Mouse (Mus musculus) stomach, postnatal 0 days (tissue): ENCODE results near the gene Iqcd. TPM values are rescaled to one million over a fixed set of nuclear protein-coding genes. Genes with fewer than 3 reads are reported as not detected.

Source experiments
- ATAC-seq: fragments of 200-750 bp; cut with Nextera tagmentation; 2 replicates; pipeline ENCODE4 v1.8.0; 2017; ENCODE audit not compliant: low FRiP score, low TSS enrichment
- DNase-seq: peaks from one replicate; pipeline ENCODE4 v3.0.0-alpha.2; 2016; ENCODE audit warnings: low spot score
- H3K27ac ChIP-seq: fragments of 300-500 bp; sonication (generic); replicated peaks from 2 replicates; pipeline ENCODE4 v1.5.1; 2014; ENCODE audit warnings: mild to moderate bottlenecking, control low read depth
- H3K27me3 ChIP-seq: fragments of 300-500 bp; sonication (generic); 2 replicates; pipeline ENCODE4 v1.6.1; 2014; ENCODE audit warnings: low read length; ENCODE audit not compliant: control insufficient read depth, insufficient read depth
- H3K36me3 ChIP-seq: fragments of 300-500 bp; sonication (generic); 2 replicates; pipeline ENCODE4 v1.6.1; 2014; ENCODE audit warnings: low read length, mixed read lengths; ENCODE audit not compliant: control insufficient read depth, insufficient read depth
- H3K4me1 ChIP-seq: fragments of 300-500 bp; sonication (generic); replicated peaks from 2 replicates; pipeline ENCODE4 v1.6.1; 2014; ENCODE audit warnings: antibody characterized with exemption; ENCODE audit not compliant: control insufficient read depth, insufficient read depth
- H3K4me2 ChIP-seq: fragments of 300-500 bp; sonication (generic); replicated peaks from 2 replicates; pipeline ENCODE4 v1.6.1; 2014; ENCODE audit warnings: low read depth, mild to moderate bottlenecking, control low read depth, moderate library complexity
- H3K4me3 ChIP-seq: fragments of 300-500 bp; sonication (generic); 2 replicates; pipeline ENCODE4 v1.5.1; 2014; ENCODE audit warnings: low read depth, low read length, control low read depth
- H3K9ac ChIP-seq: fragments of 300-500 bp; sonication (generic); 2 replicates; pipeline ENCODE4 v1.6.1; 2014; ENCODE audit warnings: mild to moderate bottlenecking, low read length, control low read depth, mixed read lengths
- H3K9me3 ChIP-seq: fragments of 300-500 bp; sonication (generic); 2 replicates; pipeline ENCODE4 v1.6.1; 2016; ENCODE audit warnings: low read length; ENCODE audit not compliant: control insufficient read depth
- CTCF ChIP-seq: IDR thresholded peaks from 2 replicates; pipeline ENCODE4 v1.5.1; 2016; ENCODE audit warnings: antibody characterized with exemption, low read depth, mild to moderate bottlenecking, moderate library complexity
- EP300 ChIP-seq: optimal IDR thresholded peaks from 2 replicates; pipeline ENCODE3; 2016; ENCODE audit warnings: antibody characterized with exemption
- WGBS: fragments of 180-500 bp; shearing (Covaris S2); extraction: QIAGEN DNeasy Blood & Tissue Kit; methylation state at CpG from one replicate; pipeline ENCODE4 v1.1.7; 2014; 5-methylcytosine and 5-hydroxymethylcytosine counted together
- polyA plus RNA-seq: library from polyadenylated mRNA; unstranded; fragments of >200 nt; fragmentation: Nextera tagmentation; extraction: Ambion mirVana; gene quantifications from 2 replicates; pipeline ENCODE4 v1.2.1, GENCODE M21; 2015

Gene Iqcd
- polyA plus RNA-seq, 1 experiment from 2014 or later, result 0.36 TPM

- Histone ChIP-seq H3K27me3 (no peaks in the 10 kb centered on the region), H3K9me3 (no peaks in the 10 kb centered on the region), H3K27ac (no peak overlapping the region), H3K4me3 (no peak overlapping the region), H3K9ac (0 out of 2 replicates have a peak overlapping the region, but pooled peaks have one; percentile 2), H3K4me1 (peaks cover 21% of the 10 kb centered on the region), H3K36me3 (no peaks in the 10 kb centered on the region), H3K4me2 (no peak overlapping the region)
- no peak for TF ChIP-seq EP300
- WGBS, result 42% methylated on average over 15 of the region's 15 CpGs
- ATAC-seq, result no peak
- no peak for DNase-seq
Observed at GRCm38 (mm10) chr5:120565171-120565905, 23.5 kb upstream of the Iqcd start.

- Histone ChIP-seq H3K27me3 (no peaks in the 10 kb centered on the region), H3K36me3 (no peaks in the 10 kb centered on the region), H3K9me3 (no peaks in the 10 kb centered on the region), H3K27ac (no peak overlapping the region), H3K4me2 (no peak overlapping the region), H3K9ac (0 out of 2 replicates have a peak overlapping the region, but pooled peaks have one; percentile 2), H3K4me1 (peaks cover 22% of the 10 kb centered on the region), H3K4me3 (no peak overlapping the region)
- DNase-seq (no peak), ATAC-seq (no peak)
- TF ChIP-seq CTCF (no peak), EP300 (no peak)
- WGBS, result 57% methylated on average over 5 of the region's 5 CpGs
Observed at GRCm38 (mm10) chr5:120566101-120566500, 22.7 kb upstream of the Iqcd start.

DNA sequence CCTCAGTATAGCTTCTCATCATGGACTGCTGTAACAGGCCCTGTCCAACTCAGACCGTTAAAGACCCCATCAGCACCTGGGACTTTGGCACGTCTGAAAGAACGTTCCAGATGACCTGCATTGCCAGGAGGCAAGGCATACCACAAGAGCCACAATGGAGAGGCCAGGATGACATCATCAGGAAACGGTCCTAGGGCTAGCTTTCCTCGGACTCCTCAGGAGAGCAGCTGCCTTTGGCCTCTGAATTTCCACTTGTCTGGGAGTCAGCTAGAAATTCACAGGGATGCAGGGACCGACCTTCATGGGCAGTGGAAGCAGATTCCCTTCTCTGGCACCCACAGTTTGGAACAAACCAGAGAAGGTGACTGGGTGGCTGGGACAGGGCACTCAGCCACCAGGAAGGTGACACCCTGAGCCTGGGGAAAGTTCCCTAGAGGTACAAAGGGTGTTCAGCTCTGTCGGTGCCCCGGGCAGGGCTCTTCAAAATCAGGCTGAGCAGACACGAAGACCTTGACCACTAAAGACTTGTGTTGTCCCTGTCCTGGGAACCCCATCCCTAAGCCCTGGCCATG lies 22.0 kb upstream of the Iqcd start:
- no peak for TF ChIP-seq EP300
- TF ChIP-seq CTCF, result no peak
- Histone ChIP-seq H3K27me3 (no peaks in the 10 kb centered on the region), H3K27ac (peak overlapping the region; percentile 61), H3K9me3 (no peaks in the 10 kb centered on the region), H3K36me3 (no peaks in the 10 kb centered on the region), H3K9ac (0 out of 2 replicates have a peak overlapping the region, but pooled peaks have one; percentile 8), H3K4me2 (no peak overlapping the region), H3K4me1 (peaks cover 24% of the 10 kb centered on the region), H3K4me3 (no peak overlapping the region)
- no peak for DNase-seq
- 52% methylated on average over 9 of the region's 9 CpGs for WGBS
- ATAC-seq, result no peak

GRCm38 (mm10) chr5:120567253-120567701 lies 21.5 kb upstream of the Iqcd start:
- Histone ChIP-seq H3K4me3 (no peak overlapping the region), H3K27me3 (no peaks in the 10 kb centered on the region), H3K9me3 (no peaks in the 10 kb centered on the region), H3K9ac (no peak overlapping the region), H3K36me3 (no peaks in the 10 kb centered on the region), H3K4me2 (0 out of 2 replicates have a peak overlapping the region, but pooled peaks have one; percentile 5), H3K4me1 (peaks cover 24% of the 10 kb centered on the region), H3K27ac (peak overlapping the region; percentile 71)
- TF ChIP-seq CTCF (no peak), EP300 (no peak)
- no peak for DNase-seq
- 45% methylated on average over 21 of the region's 21 CpGs for WGBS
- ATAC-seq, result no peak; the same call in 1 of the 2 replicates

DNA sequence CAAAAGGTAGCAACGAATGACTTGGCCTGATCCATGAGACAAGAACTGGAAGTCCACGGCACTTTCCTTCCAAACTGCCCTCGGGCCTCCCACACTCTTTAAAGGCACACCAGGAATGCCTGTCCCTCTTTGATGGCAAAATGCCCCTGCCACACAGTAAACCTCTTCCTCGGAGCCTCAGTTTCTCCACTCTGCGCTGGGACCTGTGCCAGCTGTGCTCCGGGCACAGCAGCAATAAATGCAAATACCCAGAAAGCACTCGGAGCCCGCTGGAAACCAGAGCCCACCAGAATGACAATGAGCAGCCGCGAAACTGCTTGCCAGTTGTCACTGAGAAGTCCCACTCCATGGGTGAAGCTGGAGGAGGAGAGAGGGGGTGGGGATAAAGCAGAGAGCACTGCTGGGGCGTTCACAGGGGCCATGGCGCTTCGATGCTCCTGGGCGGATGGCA lies 21.0 kb upstream of the Iqcd start:
- no peak for DNase-seq
- H3K36me3 ChIP-seq, result no peaks in the 10 kb centered on the region
- no peak overlapping the region for H3K4me2 ChIP-seq
- H3K27ac ChIP-seq, result peak overlapping the region; percentile 71
- WGBS, result 63% methylated on average over 14 of the region's 14 CpGs
- TF ChIP-seq CTCF (no peak), EP300 (no peak)
- peaks cover 24% of the 10 kb centered on the region for H3K4me1 ChIP-seq
- H3K9ac ChIP-seq, result peak overlapping the region; percentile 23; the same call in 1 of the 2 replicates
- ATAC-seq, result no peak
- H3K4me3 ChIP-seq, result no peak overlapping the region
- H3K27me3 ChIP-seq, result no peaks in the 10 kb centered on the region
- no peaks in the 10 kb centered on the region for H3K9me3 ChIP-seq
